Mouse (Mus musculus) embryonic facial prominence, embryonic 12.5 days (tissue): ENCODE data around the gene Hist1h1c. TPM values are rescaled to one million over a fixed set of nuclear protein-coding genes. Genes with fewer than 3 reads are reported as not detected.
"Not testable (repeated sequence)": the region's sequence is repeated elsewhere in the genome, so short reads cannot be mapped to it uniquely, and the experiment has no call there.

Source experiments
- ATAC-seq: fragments of 200-750 bp; cut with Nextera tagmentation; 2 replicates; pipeline ENCODE4 v1.8.0; 2017; ENCODE audit not compliant: insufficient number of reproducible peaks, insufficient read depth, low FRiP score, low TSS enrichment
- H3K27ac ChIP-seq: fragments of 300-500 bp; sonication (generic); 2 replicates; pipeline ENCODE4 v1.5.1; 2016; ENCODE audit warnings: mild to moderate bottlenecking
- H3K27me3 ChIP-seq: fragments of 300-500 bp; sonication (generic); 2 replicates; pipeline ENCODE4 v1.6.1; 2016; ENCODE audit warnings: mild to moderate bottlenecking, moderate library complexity
- H3K36me3 ChIP-seq: fragments of 300-500 bp; sonication (generic); 2 replicates; pipeline ENCODE4 v1.6.1; 2016; ENCODE audit warnings: mild to moderate bottlenecking
- H3K4me1 ChIP-seq: fragments of 300-500 bp; sonication (generic); 2 replicates; pipeline ENCODE4 v1.6.1; 2016
- H3K4me2 ChIP-seq: fragments of 300-500 bp; sonication (generic); replicated peaks from 2 replicates; pipeline ENCODE4 v1.6.1; 2016; ENCODE audit warnings: mild to moderate bottlenecking, moderate library complexity
- H3K4me3 ChIP-seq: fragments of 300-500 bp; sonication (generic); 2 replicates; pipeline ENCODE4 v1.5.1; 2016; ENCODE audit warnings: mild to moderate bottlenecking
- H3K9ac ChIP-seq: fragments of 300-500 bp; sonication (generic); 2 replicates; pipeline ENCODE4 v1.6.1; 2016; ENCODE audit warnings: mild to moderate bottlenecking, moderate library complexity
- H3K9me3 ChIP-seq: fragments of 300-500 bp; sonication (generic); 2 replicates; pipeline ENCODE4 v1.6.1; 2016; ENCODE audit warnings: mild to moderate bottlenecking, moderate library complexity
- WGBS: fragments of 180-500 bp; shearing (Covaris S2); methylation state at CpG from one replicate; pipeline ENCODE4 v1.1.7; 2016; 5-methylcytosine and 5-hydroxymethylcytosine counted together
- polyA plus RNA-seq: library from polyadenylated mRNA; unstranded; fragments of >200 nt; fragmentation: Nextera tagmentation; extraction: Ambion mirVana; gene quantifications from 2 replicates; pipeline ENCODE4 v1.2.1, GENCODE M21; 2016

Gene Hist1h1c
- polyA plus RNA-seq, 1 experiment from 2014 or later = 22.8 TPM

DNA sequence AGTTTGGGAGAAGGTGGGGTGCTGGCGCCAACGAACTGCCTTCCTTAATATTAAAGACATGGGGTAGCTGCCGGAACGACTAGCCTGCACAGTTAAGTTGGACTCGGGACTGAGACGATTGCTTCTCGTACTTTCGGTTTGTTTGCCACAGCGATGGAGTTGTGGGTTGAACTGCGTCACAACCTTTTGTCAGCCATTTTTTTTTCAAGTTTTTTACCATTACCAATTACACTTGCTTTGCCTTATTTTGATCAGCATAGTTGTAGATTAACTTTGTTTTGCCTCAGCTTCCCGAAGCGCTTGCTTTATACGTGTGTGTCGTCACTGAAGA is 1.3 kb downstream of the Hist1h1c start:
- H3K9ac ChIP-seq = peak overlapping the region; percentile 83
- WGBS = 1% methylated on average over 14 of the region's 14 CpGs
- H3K27me3 ChIP-seq = no peaks in the 10 kb centered on the region
- peak overlapping the region; percentile 99 for H3K27ac ChIP-seq
- peak overlapping the region; percentile 62 for H3K4me3 ChIP-seq
- H3K9me3 ChIP-seq = no peaks in the 10 kb centered on the region
- H3K36me3 ChIP-seq = no peaks in the 10 kb centered on the region
- no peak for ATAC-seq
- H3K4me2 ChIP-seq = peak overlapping the region; percentile 92
- H3K4me1 ChIP-seq = peaks cover 13% of the 10 kb centered on the region; the same call in 1 of the 2 replicates

DNA sequence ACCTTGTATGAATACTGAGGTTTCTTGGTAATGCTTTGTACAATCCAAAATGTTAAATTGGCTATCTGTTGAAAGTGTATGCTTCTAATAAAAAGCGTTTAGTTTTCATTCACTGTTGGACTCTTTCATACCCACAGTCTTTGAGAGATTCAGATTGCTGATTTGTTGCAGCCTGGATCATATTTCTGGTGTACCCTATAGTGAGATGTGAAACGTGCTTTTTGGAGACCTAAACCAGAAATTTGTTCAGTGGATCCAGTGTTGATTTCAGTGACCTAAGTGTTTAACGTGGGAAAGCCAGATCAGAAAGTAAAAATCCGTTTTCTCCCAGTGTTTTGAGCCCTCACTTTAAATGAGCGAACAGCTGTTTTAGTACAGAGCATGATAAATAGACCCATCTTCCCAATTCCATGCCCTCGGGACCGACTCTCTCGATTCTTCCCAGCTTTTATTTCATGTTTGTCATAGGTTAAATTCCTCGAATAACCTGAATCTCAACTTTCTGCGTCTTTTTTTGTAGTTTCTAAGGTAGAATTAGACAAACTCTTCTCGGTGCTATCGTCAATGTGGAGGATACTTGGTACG is 1.7 kb downstream of the Hist1h1c start:
- H3K27me3 ChIP-seq = no peaks in the 10 kb centered on the region
- H3K36me3 ChIP-seq = no peaks in the 10 kb centered on the region
- peak overlapping the region; percentile 83 for H3K9ac ChIP-seq
- peak overlapping the region; percentile 99 for H3K27ac ChIP-seq
- no peaks in the 10 kb centered on the region for H3K9me3 ChIP-seq
- peak overlapping the region; percentile 62 for H3K4me3 ChIP-seq
- peak overlapping the region; percentile 92 for H3K4me2 ChIP-seq
- peaks cover 13% of the 10 kb centered on the region; the same call in 1 of the 2 replicates for H3K4me1 ChIP-seq
- no peak for ATAC-seq
- 28% methylated on average over 13 of the region's 13 CpGs for WGBS

DNA sequence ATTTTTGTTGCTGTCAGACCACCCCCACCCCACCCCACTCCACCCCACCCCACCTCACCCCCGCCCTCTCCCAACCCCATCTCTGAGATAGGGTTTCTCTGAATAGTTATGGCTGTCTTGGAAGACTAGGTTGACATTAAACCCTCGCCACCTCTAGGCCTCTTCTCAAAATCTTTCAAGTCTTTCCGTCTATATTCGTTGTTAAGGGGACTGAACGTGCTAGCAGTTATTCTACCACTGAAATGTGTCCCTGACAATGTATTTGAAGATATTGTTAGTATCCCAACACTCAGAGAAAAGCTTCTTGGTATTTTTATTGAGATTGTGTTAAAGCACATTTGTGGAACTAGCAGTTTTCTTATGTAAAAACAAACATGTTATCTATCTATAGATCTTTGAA is 2.3 kb downstream of the Hist1h1c start:
- H3K4me1 ChIP-seq = peaks cover 13% of the 10 kb centered on the region; the same call in 1 of the 2 replicates
- peak overlapping the region; percentile 62 for H3K4me3 ChIP-seq
- H3K36me3 ChIP-seq = no peaks in the 10 kb centered on the region
- H3K27ac ChIP-seq = peak overlapping the region; percentile 99
- no peaks in the 10 kb centered on the region for H3K27me3 ChIP-seq
- WGBS = 52% methylated on average over 5 of the region's 5 CpGs
- H3K9me3 ChIP-seq = no peaks in the 10 kb centered on the region
- ATAC-seq = no peak
- peak overlapping the region; percentile 83 for H3K9ac ChIP-seq
- H3K4me2 ChIP-seq = peak overlapping the region; percentile 92

DNA sequence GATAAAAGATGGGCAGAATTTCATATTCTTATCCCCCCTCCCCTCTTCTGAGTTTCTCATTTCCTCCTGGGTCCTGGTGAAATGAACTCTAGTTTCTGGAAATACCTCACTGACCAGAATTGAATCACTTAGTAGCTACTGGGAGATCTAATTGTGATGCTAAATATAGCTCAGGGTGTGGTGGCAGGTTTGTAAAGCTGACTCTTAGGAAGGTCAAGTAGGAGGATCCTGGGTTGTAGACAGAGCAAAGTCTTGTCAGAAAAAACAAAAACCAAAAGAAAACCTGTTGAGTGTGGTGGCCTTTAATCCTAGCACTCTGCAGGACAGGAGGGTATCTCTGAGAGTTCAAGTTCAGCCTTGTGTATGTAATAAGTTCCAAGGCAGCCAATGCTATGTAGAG is 3.4 kb downstream of the Hist1h1c start:
- Histone ChIP-seq H3K27ac (0 out of 2 replicates have a peak overlapping the region, but pooled peaks have one; percentile 46), H3K9ac (no peak overlapping the region), H3K4me1 (peaks cover 13% of the 10 kb centered on the region; the same call in 1 of the 2 replicates), H3K4me2 (no peak overlapping the region), H3K27me3 (no peaks in the 10 kb centered on the region), H3K36me3 (no peaks in the 10 kb centered on the region), H3K9me3 (no peaks in the 10 kb centered on the region), H3K4me3 (no peak overlapping the region)
- no peak for ATAC-seq

DNA sequence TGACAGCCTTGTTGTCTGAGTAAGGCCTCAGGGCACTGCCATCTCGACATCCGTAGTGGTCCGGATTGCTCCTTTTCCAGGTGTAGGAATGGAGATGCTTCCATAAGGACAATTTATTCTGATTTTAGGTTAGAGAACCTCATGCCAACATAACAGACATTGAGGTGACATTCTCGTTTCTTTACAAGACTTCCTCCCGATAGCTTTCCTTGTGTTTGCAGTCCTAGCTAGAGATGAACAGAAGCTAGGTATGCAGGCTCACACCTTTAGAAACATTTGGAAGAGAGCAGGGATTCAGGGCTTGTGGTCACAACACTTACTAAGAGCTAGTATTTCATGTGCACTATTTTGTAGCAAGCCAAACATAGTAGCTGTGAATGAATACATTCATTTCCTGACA is 4.6 kb downstream of the Hist1h1c start:
- Histone ChIP-seq H3K9me3 (no peaks in the 10 kb centered on the region), H3K27me3 (no peaks in the 10 kb centered on the region), H3K4me2 (no peak overlapping the region), H3K4me3 (no peak overlapping the region), H3K9ac (no peak overlapping the region), H3K4me1 (peaks cover 17% of the 10 kb centered on the region; the same call in 1 of the 2 replicates), H3K36me3 (no peaks in the 10 kb centered on the region), H3K27ac (no peak overlapping the region)
- WGBS = 83% methylated on average over 5 of the region's 5 CpGs
- no peak for ATAC-seq

DNA sequence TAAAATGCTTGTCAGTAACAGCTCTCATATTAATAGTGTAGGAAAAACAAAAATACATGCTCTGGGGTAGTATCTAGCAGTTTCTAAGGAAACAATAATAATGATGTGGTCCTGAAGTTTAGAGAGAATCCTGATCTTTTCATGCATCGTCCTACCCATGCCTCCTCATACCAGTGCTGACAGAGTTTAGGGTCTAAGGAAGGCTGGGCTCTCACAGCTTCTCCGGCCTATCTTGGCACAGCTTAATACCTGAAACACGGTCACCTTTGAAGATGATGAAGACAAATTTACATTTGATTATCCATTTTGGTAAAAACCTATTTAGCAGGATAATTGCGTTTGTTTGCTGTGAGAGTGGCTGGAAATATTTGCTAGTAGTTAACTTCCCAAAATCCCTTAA is 5.4 kb downstream of the Hist1h1c start:
- Histone ChIP-seq H3K27me3 (no peaks in the 10 kb centered on the region), H3K4me3 (0 out of 2 replicates have a peak overlapping the region, but pooled peaks have one; percentile 40), H3K4me2 (peak overlapping the region; percentile 55), H3K9me3 (no peaks in the 10 kb centered on the region), H3K27ac (peak overlapping the region; percentile 98), H3K4me1 (peaks cover 18% of the 10 kb centered on the region; the same call in 1 of the 2 replicates), H3K36me3 (no peaks in the 10 kb centered on the region), H3K9ac (peak overlapping the region; percentile 60; the same call in 1 of the 2 replicates)
- ATAC-seq = no peak
- WGBS = 34% methylated on average over 4 of the region's 4 CpGs

DNA sequence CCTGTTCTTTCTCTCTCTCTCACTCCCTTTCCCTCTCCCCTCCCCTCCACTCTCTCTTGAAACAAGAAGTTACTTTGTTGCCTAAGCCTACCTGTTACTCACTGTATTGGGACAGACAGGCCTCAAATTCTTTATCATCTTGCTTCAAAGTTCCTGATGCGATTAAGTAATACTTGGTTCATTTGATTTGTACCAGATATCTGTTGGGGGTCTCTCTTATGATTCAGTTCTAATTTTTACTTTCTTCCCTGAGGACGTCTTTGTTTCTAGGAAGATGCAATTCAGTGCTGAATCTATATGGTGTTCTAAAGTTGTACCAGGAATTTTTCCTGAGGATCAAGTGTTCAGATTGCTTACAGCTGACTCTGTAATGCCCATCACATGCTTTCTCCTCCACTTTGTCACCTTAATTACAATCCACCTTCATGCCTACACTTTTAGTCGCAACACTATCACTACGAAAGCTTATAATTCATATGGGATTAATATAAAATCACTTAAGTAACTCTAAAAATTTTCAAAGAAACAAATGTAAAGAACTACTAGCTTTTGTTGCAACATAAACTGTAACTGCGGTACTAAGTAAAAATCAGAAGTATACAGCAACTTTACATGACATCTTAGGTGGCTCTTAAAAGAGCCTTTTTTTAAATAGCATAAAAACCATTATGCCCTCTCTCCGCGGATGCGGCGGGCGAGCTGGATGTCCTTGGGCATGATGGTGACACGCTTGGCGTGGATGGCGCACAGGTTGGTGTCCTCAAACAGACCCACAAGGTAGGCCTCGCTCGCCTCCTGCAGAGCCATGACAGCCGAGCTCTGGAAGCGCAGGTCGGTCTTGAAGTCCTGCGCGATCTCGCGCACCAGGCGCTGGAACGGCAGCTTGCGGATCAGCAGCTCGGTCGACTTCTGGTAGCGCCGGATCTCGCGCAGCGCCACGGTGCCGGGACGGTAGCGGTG is 6.1 kb downstream of the Hist1h1c start:
- H3K36me3 ChIP-seq = no peaks in the 10 kb centered on the region
- ATAC-seq = no peak
- H3K9me3 ChIP-seq = no peaks in the 10 kb centered on the region
- peak overlapping the region; percentile 60 for H3K9ac ChIP-seq
- peak overlapping the region; percentile 55 for H3K4me2 ChIP-seq
- no peaks in the 10 kb centered on the region for H3K27me3 ChIP-seq
- peak overlapping the region; percentile 40 for H3K4me3 ChIP-seq
- peaks cover 18% of the 10 kb centered on the region; the same call in 1 of the 2 replicates for H3K4me1 ChIP-seq
- peak overlapping the region; percentile 98 for H3K27ac ChIP-seq
- 1% methylated on average over 16 of the region's 36 CpGs for WGBS

DNA sequence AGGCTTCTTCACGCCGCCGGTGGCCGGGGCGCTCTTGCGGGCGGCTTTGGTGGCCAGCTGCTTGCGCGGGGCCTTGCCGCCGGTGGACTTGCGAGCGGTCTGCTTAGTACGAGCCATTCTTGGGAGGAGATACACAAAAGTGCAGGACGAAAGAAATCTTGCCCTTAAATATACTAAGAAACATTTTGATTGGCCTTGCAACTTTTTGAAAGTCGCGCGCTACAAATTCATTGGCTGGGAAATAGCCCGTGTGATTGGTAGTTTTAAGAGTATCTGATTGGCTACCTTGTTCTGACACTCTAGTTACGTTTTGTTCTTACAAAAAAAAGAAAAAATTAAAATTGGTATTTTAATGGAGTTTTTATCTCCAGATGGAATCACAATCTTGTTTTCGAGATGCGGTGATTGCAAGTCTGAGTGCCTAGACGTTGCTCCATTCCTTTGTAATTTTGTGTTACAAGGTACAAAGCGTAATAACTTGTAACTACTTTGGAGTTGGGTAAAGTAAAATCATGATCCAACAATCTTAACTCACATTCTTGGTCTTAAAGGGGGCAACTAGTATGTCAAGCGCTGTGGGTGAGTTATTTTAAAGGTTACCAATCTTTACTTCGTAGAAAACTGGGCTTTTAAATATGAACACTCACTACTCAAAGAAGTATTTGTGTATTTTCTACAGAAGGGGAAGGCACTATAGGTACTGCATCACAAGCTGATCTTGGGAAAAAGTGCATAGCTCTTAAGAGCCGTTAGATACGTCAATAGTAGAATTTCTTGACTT is 7.0 kb downstream of the Hist1h1c start, which contains the start of gene Hist1h3c:
Gene Hist1h3c (minus strand): TSS at position 222 of the 781 bp plus-strand sequence.
- WGBS = under 1% methylated on average over 24 of the region's 28 CpGs
- H3K36me3 ChIP-seq = no peaks in the 10 kb centered on the region
- H3K4me1 ChIP-seq = peaks cover 15% of the 10 kb centered on the region; the same call in 1 of the 2 replicates

DNA sequence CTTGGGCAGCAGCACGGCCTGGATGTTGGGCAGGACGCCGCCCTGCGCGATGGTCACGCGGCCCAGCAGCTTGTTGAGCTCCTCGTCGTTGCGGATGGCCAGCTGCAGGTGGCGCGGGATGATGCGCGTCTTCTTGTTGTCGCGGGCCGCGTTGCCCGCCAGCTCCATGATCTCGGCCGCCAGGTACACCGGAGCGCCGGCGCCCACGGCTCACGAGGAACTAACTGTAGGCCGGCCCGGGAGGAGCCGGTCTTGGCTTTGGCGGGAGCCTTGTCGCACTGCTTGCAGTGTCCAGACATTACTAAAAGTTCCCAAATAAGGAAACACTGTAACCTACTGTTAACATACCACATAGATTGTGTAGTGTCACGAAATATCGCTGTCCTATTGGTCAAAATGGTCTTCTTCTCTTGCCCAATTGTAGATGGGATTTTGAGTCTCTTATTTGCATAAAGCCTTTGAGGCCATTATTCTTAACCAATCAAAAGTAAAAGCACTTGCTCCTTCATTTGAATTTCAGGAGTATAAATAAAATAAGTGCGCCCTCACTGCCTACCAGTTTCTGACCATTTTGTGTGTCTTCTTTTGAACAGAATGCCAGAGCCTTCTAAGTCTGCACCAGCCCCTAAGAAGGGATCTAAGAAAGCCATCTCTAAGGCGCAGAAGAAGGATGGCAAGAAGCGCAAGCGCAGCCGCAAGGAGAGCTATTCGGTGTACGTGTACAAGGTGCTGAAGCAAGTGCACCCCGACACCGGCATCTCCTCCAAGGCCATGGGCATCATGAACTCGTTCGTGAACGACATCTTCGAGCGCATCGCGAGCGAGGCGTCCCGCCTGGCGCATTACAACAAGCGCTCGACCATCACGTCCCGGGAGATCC is 7.8 kb downstream of the Hist1h1c start, which contains the start of gene Hist1h2bb:
Gene Hist1h2bb (plus strand): TSS at position 534 of the 880 bp plus-strand sequence.
- H3K9ac ChIP-seq = peak within 1 kb of the TSS; percentile 54
- WGBS = under 1% methylated on average over 43 of the region's 58 CpGs
- H3K27me3 ChIP-seq = not testable (repeated sequence)

More for the DNA sequence above, 7.0 kb downstream of the Hist1h1c start, which contains the start of gene Hist1h3c:
- Histone ChIP-seq H3K4me2 (peak within 1 kb of the TSS; percentile 66), H3K27ac (peak within 1 kb of the TSS; percentile 98), H3K27me3 (no peaks in the 10 kb centered on the region), H3K9me3 (no peaks in the 10 kb centered on the region), H3K4me3 (peak within 1 kb of the TSS; percentile 40), H3K9ac (peak within 1 kb of the TSS; percentile 60)
- peak; percentile 55; the same call in 1 of the 2 replicates for ATAC-seq

DNA sequence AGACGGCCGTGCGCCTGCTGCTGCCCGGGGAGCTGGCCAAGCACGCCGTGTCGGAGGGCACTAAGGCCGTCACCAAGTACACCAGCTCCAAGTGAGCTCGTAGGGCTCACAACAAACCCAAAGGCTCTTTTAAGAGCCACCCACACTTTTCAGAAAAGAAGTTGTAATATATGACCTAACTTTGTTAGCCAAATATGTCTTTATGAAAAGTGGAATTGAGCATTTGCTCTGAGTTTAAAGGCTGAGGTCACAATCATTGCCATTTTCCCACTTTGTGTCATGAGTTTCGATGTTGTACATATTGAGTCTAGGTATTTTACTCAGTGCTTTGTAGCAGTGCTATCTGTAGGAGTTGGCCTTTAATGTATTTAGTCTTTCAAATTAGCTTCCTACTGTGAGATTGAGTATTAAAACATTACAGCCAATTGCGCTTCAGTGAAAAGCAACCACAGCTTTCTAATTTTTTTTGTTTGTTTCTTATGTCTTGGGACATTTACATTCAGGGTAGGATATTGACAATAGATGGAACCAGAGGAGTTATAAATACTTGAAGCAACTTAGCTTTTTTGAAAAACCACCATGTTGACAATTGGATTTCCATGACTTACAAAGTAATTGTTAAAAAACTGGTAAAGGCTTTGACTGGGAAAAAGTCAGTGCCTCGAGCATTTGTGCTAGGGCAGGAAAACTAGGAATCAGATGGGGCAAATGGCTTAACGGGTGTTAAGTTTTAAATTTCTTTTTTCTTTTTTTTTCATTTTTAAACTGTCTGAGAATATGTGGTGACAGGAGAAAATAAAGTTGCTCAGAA is 8.7 kb downstream of the Hist1h1c start:
- Histone ChIP-seq H3K36me3 (no peaks in the 10 kb centered on the region), H3K9ac (peak overlapping the region; percentile 46), H3K9me3 (no peaks in the 10 kb centered on the region), H3K27ac (peak overlapping the region; percentile 98), H3K4me1 (peaks cover 10% of the 10 kb centered on the region; the same call in 1 of the 2 replicates), H3K27me3 (no peaks in the 10 kb centered on the region), H3K4me2 (peak overlapping the region; percentile 66), H3K4me3 (peak overlapping the region; percentile 40)
- 4% methylated on average over 13 of the region's 13 CpGs for WGBS
- ATAC-seq = no peak

More for the DNA sequence above, 7.8 kb downstream of the Hist1h1c start, which contains the start of gene Hist1h2bb:
- ATAC-seq = peak; percentile 92
- Histone ChIP-seq H3K4me2 (peak within 1 kb of the TSS; percentile 66), H3K4me3 (peak within 1 kb of the TSS; percentile 40), H3K27ac (peak within 1 kb of the TSS; percentile 98), H3K4me1 (peaks cover 10% of the 10 kb centered on the region; the same call in 1 of the 2 replicates)
- H3K9me3 ChIP-seq, H3K36me3 ChIP-seq: not testable (repeated sequence)
